Mouse (Mus musculus): Measurements from ENCODE around the gene Kmt2d.

Kmt2d gene

DNA sequence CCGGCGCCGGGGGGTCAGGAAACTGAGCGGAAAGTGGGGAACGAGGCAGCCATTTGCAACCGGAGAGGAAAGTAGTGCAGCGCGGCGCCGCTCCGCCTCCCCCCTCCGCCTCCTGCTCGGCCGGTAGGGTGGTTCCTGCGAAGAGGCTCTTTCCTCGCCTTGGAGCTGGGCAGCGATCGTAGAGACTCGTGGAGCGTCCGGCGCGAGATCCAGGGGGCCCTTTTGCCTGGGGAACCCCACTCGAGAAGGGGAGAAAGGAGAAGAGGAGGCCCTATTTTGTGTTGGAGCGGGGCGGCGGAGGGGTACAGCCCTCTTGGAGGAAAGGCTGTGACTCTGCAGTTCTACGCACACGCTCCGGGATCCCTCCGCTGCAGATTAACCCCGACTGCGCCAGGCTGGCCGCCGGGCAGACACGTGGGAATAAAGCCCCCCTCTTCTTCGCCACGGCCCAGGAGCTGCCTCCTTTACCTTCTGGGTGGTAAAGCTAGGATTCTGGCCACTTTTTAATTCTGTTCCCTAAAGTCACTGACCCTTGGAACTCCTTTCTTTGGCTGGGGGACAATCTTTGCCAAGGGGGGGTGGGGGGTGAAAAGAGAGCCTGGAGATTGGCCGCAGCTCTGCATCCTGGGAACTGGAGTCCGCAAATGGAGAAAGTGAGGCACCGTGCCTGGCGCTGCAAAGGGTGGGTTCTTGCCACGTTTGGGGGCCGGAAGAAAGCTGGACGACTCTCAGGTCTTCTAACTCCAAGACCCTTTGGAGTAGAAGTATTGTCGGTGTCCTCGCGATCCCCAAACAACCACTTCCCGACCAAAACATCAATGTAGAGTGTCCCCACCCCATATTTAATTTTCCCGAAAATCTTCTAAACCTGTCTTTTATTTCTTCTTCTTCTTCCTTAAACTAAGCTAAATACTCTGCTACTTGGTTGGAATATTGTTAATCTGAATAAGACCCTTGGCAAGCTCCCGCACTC, 1.2 kb upstream of the Kmt2d start:
- CTCF ChIA-PET = interaction anchor here in 3 of 4 experiments (0.6 to 2.5 kb wide), 8 partner anchors 9 to 240 kb away, joined by 3 to 13 read pairs (median 3); partner anchors contain the start of gene Prkag1 (in 1 of the 3)
- POLR2A ChIA-PET = interaction anchor here (0.6 to 4.1 kb wide), 74 partner anchors 9 to 479 kb away, joined by 3 to 28 read pairs (median 4); partner anchors contain the start of genes Prkag1 (in 2 of the 4), Tuba1b (in 2 of the 4), Tuba1c (in 2 of the 4) and Arf3 (in 1 of the 4)

DNA sequence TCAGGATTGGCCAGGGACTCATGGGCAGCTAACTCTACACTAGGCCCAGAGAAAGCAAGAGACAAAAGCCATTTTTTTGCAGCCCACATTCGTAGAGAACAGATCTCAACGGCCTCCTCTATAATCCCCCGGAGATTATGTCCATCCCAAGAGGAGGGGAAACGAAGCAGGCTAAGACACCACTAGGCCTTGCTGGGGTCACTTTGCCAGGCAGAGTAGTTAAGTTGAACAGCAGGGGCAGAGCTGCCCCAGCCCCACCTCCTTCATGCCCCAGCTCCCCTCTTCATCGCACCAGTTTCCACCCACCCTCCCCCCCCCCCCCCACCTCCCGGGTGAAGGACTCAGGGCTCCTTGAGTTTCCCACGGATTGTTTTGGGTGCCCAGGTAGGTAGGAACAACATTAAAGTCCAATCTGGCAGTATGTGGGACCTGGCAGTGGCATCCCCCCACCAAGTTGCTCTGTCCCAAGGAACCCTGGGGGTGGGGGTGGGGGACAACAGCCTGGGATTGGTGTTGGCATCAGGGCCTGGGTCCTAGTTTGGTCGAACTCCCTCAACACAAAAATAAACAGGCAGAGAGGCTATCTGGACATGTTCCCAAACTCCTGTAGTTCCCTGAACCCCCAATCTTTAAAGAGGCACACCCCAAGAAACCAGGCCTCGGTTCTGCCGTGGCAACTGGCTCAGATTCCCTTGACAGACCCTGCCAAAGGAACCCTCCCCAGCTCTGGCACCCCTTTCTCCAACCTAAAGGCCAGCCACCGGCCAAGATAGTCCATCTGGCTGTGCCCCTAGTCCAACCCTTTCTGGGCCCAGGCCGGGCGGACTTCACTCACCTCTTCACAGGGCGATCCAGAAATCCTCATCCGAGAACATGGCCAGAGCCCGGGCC, 580 bp downstream of the Kmt2d start:
- ChIA-PET CTCF (interaction anchor here in 1 of 4 experiments (0.8 kb wide), 1 partner anchor 154 kb away, joined by 3 read pairs; no protein-coding TSS in a partner anchor), POLR2A (interaction anchor here in 3 of 4 experiments (0.5 to 4.1 kb wide), 21 partner anchors 9 to 243 kb away, joined by 3 to 28 read pairs (median 3); partner anchors contain the start of genes Prkag1 (in 1 of the 3), Tuba1b (in 1 of the 3) and Tuba1c (in 1 of the 3))

DNA sequence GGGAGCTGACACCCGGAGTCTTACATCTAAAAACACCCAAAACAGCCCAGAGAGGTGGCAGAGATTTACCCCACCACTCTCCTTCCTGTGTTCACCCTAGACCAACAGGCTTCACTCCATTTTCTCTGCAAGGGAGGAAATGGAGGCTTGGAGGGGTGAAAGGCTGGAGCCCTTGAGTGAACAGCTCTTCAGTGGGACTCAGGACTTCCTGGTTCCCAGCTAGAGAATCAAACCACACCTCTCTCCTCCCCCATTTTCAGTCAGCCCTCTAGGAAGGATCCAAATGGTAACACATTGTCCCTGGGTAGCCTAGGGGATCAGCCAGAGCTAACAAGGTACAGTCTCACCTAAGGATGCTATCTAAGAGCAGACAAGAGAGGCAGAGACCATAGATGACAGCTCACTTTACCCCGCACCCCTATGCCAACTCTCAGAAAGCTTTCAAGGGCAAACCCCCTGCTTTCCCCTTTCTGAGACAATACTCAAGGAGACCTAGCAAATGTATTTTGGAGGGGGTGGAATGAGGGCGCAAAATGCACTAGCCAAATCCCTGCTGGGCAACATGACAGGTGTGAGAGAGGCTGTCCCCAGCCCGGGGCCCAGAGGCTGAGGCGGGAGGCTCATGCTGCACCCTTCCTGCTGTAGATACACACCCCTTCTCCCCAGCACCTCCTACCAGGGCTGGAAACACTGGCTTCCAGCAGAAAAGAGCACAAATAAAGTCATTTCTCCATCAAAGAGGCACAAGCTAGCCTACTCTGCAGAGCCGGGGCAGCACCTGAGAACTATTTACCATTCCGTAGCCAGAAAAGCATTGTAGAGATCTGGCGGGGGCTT, 1.4 kb downstream of the Kmt2d start:
- ChIA-PET POLR2A (interaction anchor here in 3 of 4 experiments (0.5 to 4.1 kb wide), 30 partner anchors 9 to 242 kb away, joined by 3 to 28 read pairs (median 4); partner anchors contain the start of genes Prkag1 (in 2 of the 3), Tuba1b (in 1 of the 3) and Tuba1c (in 1 of the 3)), CTCF (interaction anchor here (0.6 to 1.0 kb wide), 5 partner anchors 8 to 160 kb away, joined by 3 to 11 read pairs (median 4); no protein-coding TSS in a partner anchor)

DNA sequence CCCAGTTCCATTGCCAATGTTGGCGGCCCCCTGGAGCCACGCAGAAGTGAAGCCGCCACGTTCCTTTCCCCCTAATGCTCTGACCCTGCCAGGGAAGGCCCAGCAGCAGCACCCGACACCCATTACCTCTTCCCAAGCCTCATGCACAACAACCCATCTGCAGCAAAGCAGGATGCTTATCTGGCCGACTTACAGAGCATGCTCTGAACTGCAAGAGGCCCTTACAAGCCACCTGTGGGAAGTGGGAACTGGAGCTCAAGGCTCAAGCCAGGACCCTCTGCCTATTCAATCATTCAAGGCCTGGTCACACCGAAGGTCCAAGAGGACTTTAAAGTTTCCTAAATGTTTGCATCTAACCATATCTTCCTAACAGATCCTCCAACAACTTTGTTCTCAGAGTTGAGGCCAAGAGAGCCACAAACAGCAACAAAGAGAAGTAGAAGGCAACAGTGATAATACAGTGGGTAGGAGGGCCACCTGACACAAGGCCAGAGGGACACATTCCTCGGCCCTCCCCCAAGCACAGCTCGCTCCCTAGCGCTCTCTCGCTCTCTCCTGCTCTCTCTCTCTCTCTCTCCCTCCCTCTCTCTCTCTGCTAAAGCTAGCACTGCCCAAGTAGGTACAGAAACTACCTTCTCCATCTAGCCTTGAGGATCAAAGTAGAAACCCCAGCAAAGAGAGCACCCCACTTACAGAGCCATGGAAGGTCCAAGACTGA, 2.5 kb downstream of the Kmt2d start:
- POLR2A ChIA-PET = interaction anchor here in 3 of 4 experiments (0.7 to 2.5 kb wide), 16 partner anchors 11 to 142 kb away, joined by 3 to 12 read pairs (median 4); partner anchors contain the start of genes Prkag1 (in 2 of the 3) and Tuba1b (in 1 of the 3)
- CTCF ChIA-PET = interaction anchor here in 3 of 4 experiments (0.6 to 1.4 kb wide), 5 partner anchors 9 to 161 kb away, joined by 3 to 11 read pairs (median 4); no protein-coding TSS in a partner anchor

DNA sequence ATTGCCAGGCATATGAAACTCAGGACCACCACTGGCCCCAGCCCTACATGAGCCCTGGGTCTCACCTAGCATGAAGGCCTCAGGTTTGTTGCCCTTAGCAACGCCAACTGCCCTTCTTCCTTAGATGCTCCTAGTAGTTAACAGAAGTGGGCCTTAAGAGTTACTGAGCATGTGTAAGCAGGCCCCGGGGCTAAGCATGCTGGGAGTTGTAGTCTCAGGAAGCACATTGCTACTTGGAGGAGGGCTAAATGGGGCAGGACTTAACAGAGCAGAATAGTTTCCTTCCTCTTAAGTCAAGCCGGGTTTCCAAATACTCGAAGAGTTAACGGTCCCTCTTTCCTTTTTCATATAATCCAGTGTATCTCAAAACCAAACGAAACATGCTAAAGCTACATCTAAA, 3.7 kb downstream of the Kmt2d start:
- POLR2A ChIA-PET = interaction anchor here in 1 of 4 experiments (1.2 to 1.7 kb wide), 2 partner anchors 10 to 38 kb away, joined by 3 to 5 read pairs; no protein-coding TSS in a partner anchor
- CTCF ChIA-PET = interaction anchor here in 1 of 4 experiments (1.4 kb wide), 1 partner anchor 25 kb away, joined by 4 read pairs; no protein-coding TSS in a partner anchor

DNA sequence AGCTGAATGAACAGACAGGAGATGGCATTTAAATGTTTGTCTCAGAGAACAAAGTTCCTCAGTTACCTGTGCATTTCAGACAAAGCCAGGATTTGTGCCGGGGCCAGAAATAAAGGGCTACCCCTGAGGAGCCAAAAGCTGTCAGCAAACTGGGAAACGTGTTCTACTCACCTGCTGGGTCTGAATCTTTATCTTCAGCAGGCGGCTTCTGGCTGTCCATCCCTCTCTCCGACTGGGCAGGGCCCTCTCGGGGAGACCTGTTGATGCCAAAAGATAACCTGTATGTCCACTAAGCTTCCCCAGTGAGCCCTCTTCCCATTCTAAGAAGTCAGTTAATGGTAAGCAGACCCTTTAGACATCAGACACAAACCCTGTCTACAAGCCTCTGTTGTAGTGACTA, 4.5 kb downstream of the Kmt2d start:
- ChIA-PET POLR2A (interaction anchor here in 2 of 4 experiments (0.7 to 1.6 kb wide), 3 partner anchors 17 to 36 kb away, joined by 3 to 4 read pairs (median 3); partner anchors contain the start of gene Prkag1 (in 1 of the 2)), CTCF (no interaction called here)

DNA sequence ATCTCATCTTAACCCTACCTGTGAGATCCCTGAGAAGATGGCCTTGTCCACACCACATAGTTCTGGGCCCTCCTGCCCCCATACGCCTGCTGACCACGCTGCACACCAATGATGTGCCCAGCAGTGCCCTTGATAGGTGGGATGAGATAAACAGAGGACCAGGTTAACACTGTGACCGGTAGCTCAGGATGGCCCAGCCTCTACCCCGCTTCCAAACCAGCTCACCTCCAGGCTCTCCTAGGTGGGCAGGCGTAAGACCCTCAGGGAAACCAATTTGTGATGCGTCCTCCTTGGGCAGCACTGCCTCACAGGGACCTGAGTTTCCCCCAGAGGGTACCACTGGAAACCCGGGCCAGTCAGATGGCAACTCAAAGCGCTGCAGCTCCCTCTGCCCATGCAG, 5.2 kb downstream of the Kmt2d start:
- ChIA-PET POLR2A (interaction anchor here in 2 of 4 experiments (0.6 to 1.7 kb wide), 4 partner anchors 12 to 209 kb away, joined by 3 to 5 read pairs (median 4); partner anchors contain the start of gene Prkag1 (in 1 of the 2)), CTCF (no interaction called here)

DNA sequence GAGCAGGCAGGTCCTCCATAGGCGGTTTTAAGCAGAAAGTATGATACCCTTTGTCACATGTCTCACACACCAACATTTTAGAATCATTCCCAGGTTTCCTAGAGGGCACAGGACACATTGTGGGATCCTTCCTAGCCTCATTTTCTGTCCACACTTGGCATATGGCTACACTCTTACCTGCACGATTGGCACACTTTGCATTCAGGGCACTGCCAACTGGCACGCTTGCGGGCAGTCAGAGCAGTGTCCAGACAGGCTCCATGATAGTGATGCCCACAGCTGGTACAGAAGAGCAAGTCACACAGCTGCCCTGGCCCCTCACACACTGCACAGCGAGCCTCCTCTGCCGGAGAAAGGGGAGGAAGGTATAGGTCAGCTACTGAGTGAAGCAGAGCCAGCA, 6.1 kb downstream of the Kmt2d start:
- ChIA-PET CTCF (interaction anchor here in 1 of 4 experiments (0.6 kb wide), 1 partner anchor 42 kb away, joined by 3 read pairs; no protein-coding TSS in a partner anchor), POLR2A (interaction anchor here in 3 of 4 experiments (0.7 to 1.7 kb wide), 7 partner anchors 11 to 333 kb away, joined by 3 to 6 read pairs (median 4); partner anchors contain the start of gene Tuba1b (in 1 of the 3))

DNA sequence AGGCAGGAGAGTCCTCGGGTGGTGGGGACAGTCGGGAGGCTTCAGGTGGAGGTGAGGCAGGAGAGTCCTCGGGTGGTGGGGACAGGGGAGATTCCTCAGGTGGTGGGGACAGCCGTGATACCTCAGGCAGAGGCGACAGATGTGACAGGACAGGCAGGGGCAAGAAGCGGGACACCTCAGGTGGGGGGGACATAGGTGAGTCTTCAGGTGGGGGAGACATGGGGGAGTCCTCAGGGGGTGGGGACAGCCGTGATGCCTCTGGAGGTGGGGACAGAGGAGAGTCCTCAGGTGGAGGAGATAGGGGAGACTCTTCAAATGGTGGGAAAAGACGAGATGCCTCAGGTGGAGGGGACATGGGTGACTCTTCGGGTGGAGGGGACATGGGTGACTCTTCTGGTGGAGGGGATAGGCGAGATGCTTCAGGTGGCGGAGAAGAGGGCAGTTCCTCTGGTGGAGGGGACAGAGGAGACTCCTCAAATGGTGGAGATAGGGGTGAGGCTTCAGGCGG, 7.5 kb downstream of the Kmt2d start:
- POLR2A ChIA-PET = interaction anchor here in 2 of 4 experiments (1.3 to 1.7 kb wide), 2 partner anchors 10 to 71 kb away, joined by 4 to 5 read pairs; partner anchors contain the start of gene Tuba1b (in 1 of the 2)
- CTCF ChIA-PET = no interaction called here

DNA sequence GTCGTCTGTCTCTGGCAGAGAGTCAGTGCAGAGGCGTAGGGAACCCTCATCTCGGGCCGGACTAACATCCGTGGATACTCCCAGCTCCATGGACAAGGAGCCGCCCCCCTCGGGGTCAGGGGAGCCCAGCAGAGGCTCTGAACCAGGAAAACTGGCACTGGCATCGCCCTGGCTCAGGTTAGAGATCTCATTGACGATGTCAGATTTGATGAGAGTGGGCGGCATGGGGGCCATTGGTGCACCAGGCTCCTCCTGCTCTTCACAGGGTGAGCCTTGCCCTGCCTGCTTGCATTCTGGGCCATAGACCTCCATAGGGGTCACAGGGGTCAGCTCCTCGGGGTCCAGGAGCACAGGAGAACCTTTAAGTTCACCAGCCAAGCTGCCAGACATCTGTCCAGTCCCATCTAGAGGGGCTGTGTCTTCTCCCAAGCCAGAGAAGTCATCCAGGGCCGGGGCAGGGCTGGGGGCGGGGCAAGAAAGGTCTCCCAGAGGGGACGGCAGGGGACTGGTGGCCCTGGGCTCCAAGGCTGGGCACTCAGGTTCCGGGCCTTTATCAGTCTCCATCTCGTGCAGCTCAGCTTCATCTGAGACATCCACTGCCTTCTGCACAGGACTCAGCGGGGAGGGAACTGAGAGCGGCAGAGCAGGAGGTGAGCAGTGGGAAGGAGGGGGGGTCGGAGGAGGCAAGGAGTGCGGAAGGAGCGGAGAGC, 9.1 kb downstream of the Kmt2d start:
- POLR2A ChIA-PET = interaction anchor here in 2 of 4 experiments (0.6 to 6.5 kb wide), 13 partner anchors 8 to 171 kb away, joined by 3 to 45 read pairs (median 4); partner anchors contain the start of genes Prkag1 (in 2 of the 2) and Tuba1c (in 1 of the 2)
- CTCF ChIA-PET = interaction anchor here in 1 of 4 experiments (1.0 kb wide), 1 partner anchor 15 kb away, joined by 3 read pairs; no protein-coding TSS in a partner anchor

DNA sequence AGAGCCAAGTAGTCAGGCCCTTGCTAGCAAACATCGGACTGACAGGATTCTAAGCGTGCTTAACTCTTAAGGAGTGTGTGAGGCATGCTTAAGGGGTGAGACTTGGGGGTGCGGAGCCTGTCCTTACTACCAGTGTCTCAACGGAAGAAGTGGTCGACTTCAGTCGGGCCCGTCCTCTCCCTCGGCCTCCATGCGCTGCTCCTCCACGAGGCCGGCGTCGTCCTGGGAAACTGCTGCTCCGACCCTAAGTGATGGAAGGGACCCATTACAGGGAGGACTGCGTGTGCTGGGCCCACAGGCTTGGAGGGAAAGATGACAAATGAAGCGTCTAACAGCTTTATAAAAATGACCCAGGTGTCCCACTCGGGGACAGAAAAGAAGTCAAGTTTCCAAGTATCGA, 10.1 kb downstream of the Kmt2d start:
- CTCF ChIA-PET = interaction anchor here in 2 of 4 experiments (0.6 to 1.1 kb wide), 2 partner anchors 16 to 38 kb away, joined by 3 to 7 read pairs; no protein-coding TSS in a partner anchor
- POLR2A ChIA-PET = interaction anchor here in 3 of 4 experiments (0.6 to 6.5 kb wide), 13 partner anchors 9 to 170 kb away, joined by 3 to 45 read pairs (median 3); partner anchors contain the start of genes Prkag1 (in 1 of the 3) and Tuba1c (in 1 of the 3)

DNA sequence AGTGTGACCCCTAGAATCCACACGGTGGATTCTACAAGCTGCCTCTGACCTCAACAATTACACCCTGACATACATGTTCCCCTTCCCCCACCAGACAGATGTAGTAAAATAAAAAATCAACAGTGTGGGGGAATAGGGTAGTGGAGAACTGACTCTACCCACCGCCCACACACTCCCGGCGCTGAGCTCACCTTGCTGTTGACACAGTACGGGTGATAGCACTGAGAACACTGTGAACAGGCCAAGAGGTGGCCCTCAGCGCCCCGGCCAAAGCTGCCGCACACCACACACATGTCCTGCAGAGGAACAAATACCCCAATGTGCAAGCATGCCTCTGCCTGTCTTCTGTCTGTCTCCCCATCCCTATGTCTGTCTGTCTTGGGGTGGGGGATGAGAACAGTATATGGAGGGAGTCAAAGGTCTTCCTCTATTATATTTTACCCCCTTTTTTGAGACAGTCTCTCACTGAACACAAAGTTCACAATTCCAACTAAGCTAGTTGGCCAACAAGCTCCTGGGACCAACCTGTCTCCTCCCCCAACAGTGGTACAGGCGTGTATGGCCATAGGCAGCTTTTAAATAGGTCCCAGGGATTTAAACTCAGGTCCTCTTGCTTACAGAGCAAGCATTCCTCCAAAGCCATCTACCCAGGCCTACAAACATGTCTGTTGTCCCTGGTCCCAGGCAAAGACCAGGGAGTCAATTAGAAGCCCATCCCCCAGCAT, 11.5 kb downstream of the Kmt2d start:
- POLR2A ChIA-PET = interaction anchor here in 2 of 4 experiments (1.0 to 6.5 kb wide), 7 partner anchors 11 to 134 kb away, joined by 3 to 45 read pairs (median 4); partner anchors contain the start of gene Prkag1 (in 1 of the 2)
- CTCF ChIA-PET = interaction anchor here in 2 of 4 experiments (0.6 to 0.9 kb wide), 2 partner anchors 9 to 18 kb away, joined by 3 read pairs; no protein-coding TSS in a partner anchor

DNA sequence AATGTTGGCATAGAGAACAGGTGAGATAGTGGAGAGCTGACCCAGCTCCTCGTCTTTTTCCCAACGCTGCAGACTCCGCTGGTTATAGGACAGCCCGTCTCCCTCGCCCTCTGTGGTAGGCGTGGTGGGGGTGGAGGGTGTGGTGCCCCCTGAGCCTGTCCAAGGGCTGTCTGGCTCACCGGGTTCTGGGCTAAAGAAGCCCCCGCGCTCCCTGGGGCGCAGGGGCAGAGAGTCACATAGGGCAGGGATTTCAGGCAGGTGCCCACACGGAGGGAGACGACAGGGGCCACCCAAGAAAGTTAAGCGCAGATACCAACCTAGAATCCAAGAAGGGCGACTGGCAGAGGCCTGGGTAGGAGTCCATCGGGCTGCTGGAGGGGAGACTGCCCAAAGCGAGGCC, 16.8 kb downstream of the Kmt2d start:
- POLR2A ChIA-PET = interaction anchor here in 2 of 4 experiments (0.6 to 8.7 kb wide), 15 partner anchors 9 to 176 kb away, joined by 3 to 49 read pairs (median 4); partner anchors contain the start of genes Prkag1 (in 2 of the 2) and Tuba1c (in 1 of the 2)
- CTCF ChIA-PET = interaction anchor here in 1 of 4 experiments (1.0 kb wide), 1 partner anchor 14 kb away, joined by 4 read pairs; no protein-coding TSS in a partner anchor

Data from embryonic stem cell, embryonic (primary cell).